Mouse (Mus musculus) G1E (cell line): Measurements from ENCODE around the gene Rnf152. TPM values are rescaled to one million over a fixed set of nuclear protein-coding genes. Genes with fewer than 3 reads are reported as not detected.

Experiments used
- ATAC-seq: 2 replicates; pipeline ENCODE4 v1.8.0; 2016; ENCODE audit warnings: mild to moderate bottlenecking; ENCODE audit not compliant: insufficient number of reproducible peaks, poor library complexity, low FRiP score, severe bottlenecking; ENCODE audit errors: extremely low read depth
- DNase-seq: peaks from one replicate; pipeline ENCODE4 v3.0.0; 2012; ENCODE audit warnings: low spot score
- H3K27me3 ChIP-seq: 2 replicates; pipeline ENCODE4 v1.6.1; 2012; ENCODE audit warnings: mild to moderate bottlenecking, low read length, inconsistent platforms; ENCODE audit not compliant: insufficient read depth
- H3K36me3 ChIP-seq: replicated peaks from 2 replicates; pipeline ENCODE3; 2012; ENCODE audit warnings: mild to moderate bottlenecking, inconsistent platforms
- H3K4me1 ChIP-seq: 2 replicates; pipeline ENCODE4 v1.6.1; 2012; ENCODE audit warnings: low read depth, low read length, inconsistent platforms, mixed read lengths; ENCODE audit not compliant: insufficient read depth
- H3K4me3 ChIP-seq: 2 replicates; pipeline ENCODE4 v1.5.1; 2012; ENCODE audit warnings: low read depth, mild to moderate bottlenecking, inconsistent platforms, low read length, moderate library complexity, mixed read lengths
- H3K9me3 ChIP-seq: replicated peaks from 2 replicates; pipeline ENCODE4 v1.6.1; 2012; ENCODE audit warnings: inconsistent platforms
- CTCF ChIP-seq: IDR thresholded peaks from 2 replicates; pipeline ENCODE4 v1.5.1; 2012; ENCODE audit warnings: low read depth, low read length, inconsistent platforms, mixed read lengths
- GATA1 ChIP-seq: IDR thresholded peaks from 2 replicates; pipeline ENCODE4 v1.6.1; 2012; ENCODE audit warnings: borderline replicate concordance, low read length, inconsistent platforms, mixed read lengths
- GATA2 ChIP-seq: IDR thresholded peaks from 2 replicates; pipeline ENCODE4 v1.6.1; 2012; ENCODE audit warnings: low read depth, low read length, inconsistent platforms, borderline replicate concordance
- POLR2AphosphoS5 ChIP-seq: IDR thresholded peaks from 2 replicates; pipeline ENCODE4 v1.6.1; 2012; ENCODE audit warnings: low read depth, low read length, inconsistent platforms; ENCODE audit not compliant: insufficient replicate concordance
- TAL1 ChIP-seq: conservative IDR thresholded peaks from 2 replicates; pipeline ENCODE4 v1.6.1; 2012; ENCODE audit warnings: low read depth, low read length, inconsistent platforms, mixed read lengths
- polyA plus RNA-seq: library from polyadenylated mRNA; stranded (reverse); fragments of >175 nt; gene quantifications from 2 replicates; pipeline ENCODE4 v1.2.3, GENCODE M21; 2012
- total RNA-seq, 2 experiments: library from RNA; stranded (forward) in 1 of 2; stranded (reverse) in 1 of 2; fragments of 200-1000 nt in 1 of 2; fragments of >200 nt in 1 of 2; fragmentation: Nextera tagmentation in 1 of 2; gene quantifications; 2 replicates each; pipeline ENCODE4 v1.2.3; 2014 to 2017

Rnf152 gene
- not detected in 2 replicates for total RNA-seq (2014; fragmentation: Nextera tagmentation)
- total RNA-seq (2017): 0.06 and 0.11 TPM in 2 replicates
- not detected in 2 replicates for polyA plus RNA-seq

DNA sequence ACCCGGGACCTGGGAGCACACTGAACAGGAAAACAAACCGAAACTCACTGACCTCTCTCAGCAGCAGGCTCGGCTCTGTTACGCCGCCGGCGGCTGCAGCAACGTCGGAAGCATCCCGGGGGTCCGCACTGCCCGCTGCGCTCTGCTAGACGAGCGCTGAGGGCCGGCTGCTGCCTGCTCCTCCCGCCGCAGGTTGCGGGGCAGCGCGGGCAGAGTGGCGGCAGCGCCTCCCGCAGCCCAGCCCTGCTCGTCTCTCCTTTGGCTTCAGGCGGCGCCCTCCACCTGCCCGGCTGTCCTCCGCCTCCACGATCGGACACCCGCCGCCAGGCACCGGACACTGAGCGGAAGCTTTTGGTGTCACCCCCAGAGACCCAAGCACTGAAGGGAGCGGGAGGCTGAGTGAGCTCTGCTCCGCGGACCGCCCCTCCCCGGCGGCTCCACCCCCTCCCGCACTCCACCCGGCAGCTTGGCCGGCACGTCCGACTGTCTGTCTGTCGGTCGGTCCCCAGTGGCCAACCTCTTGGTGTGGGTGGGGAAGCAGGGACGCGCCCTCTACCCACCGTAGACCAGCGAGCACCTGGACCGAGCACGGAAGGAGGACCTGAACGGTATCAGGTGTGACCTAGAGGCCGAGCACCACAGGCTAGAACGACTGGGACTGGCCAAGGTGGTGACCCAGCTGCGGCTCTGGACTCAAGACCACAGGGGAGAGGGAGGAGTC lies at the start of gene Rnf152:
Rnf152 (minus strand) TSS at position 420 of the 721 bp plus-strand sequence.
- no peak within 1 kb of the TSS; the same call in 1 of the 2 replicates for H3K4me3 ChIP-seq
- no peaks in the 10 kb centered on the region for H3K36me3 ChIP-seq
- ATAC-seq (no peak), DNase-seq (no peak)
- no peak for TF ChIP-seq POLR2AphosphoS5
- no peak for TF ChIP-seq GATA1
- TF ChIP-seq TAL1: no peak
- TF ChIP-seq CTCF: no peak
- TF ChIP-seq GATA2: no peak
- H3K9me3 ChIP-seq: peaks cover 40% of the 10 kb centered on the region
- H3K4me1 ChIP-seq: no peaks in the 10 kb centered on the region
- H3K27me3 ChIP-seq: no peaks in the 10 kb centered on the region

DNA sequence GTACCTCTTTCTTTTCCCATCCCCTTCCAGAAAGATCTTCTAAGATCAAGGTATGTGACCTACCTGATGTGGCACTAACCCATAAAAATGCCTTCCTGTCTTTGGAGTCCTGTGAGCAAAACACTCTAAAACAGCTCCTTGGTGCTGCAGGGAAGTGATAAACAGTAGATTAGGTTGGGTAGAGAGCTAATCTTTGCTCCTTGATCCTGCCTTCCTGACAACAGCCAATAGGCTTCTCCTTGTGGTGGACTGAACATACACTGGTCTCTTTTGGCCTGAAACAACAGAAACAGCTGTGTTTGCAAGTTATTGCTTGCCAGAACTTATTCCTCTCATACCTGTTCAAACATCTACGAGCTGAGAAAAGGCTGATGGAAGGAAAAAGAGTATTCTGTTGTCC lies 46.3 kb upstream of the Rnf152 start:
- DNase-seq: no peak
- ATAC-seq: no peak
- Histone ChIP-seq H3K4me3 (no peak overlapping the region), H3K9me3 (no peaks in the 10 kb centered on the region), H3K27me3 (no peaks in the 10 kb centered on the region), H3K4me1 (no peaks in the 10 kb centered on the region), H3K36me3 (no peaks in the 10 kb centered on the region)
- TF ChIP-seq GATA2: no peak
- no peak for TF ChIP-seq CTCF
- no peak for TF ChIP-seq GATA1
- TF ChIP-seq POLR2AphosphoS5: no peak
- no peak for TF ChIP-seq TAL1

GRCm38 (mm10) chr1:105384141-105384937 lies 27.8 kb upstream of the Rnf152 start:
- no peaks in the 10 kb centered on the region for H3K36me3 ChIP-seq
- peaks cover 3% of the 10 kb centered on the region for H3K9me3 ChIP-seq
- no peak overlapping the region for H3K4me3 ChIP-seq
- no peak for TF ChIP-seq GATA1
- TF ChIP-seq TAL1: no peak
- no peak for TF ChIP-seq GATA2
- no peak for TF ChIP-seq CTCF
- no peak for TF ChIP-seq POLR2AphosphoS5
- no peak for ATAC-seq
- no peaks in the 10 kb centered on the region for H3K27me3 ChIP-seq
- no peaks in the 10 kb centered on the region for H3K4me1 ChIP-seq
- no peak for DNase-seq

DNA sequence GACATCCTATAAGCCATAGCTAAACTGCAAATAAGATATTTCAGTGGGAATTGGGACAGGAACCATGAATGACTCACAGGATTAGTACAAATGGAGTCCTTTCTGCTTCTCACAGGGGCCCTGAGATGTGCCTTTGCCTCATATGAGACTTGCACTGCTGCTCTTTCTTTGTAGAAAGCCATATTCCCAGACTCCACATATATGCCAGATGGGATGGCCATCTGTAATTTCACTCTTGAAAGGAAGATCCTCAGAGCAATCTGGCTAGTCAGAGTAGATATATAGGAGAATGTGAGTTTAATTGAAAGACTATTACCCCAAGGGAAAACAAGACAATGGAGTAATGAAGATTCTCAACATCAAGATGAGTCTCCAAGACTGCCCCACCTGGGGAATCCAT lies 21.0 kb upstream of the Rnf152 start:
- no peaks in the 10 kb centered on the region for H3K36me3 ChIP-seq
- DNase-seq: no peak
- H3K4me3 ChIP-seq: no peak overlapping the region
- no peaks in the 10 kb centered on the region for H3K4me1 ChIP-seq
- no peak for ATAC-seq
- H3K27me3 ChIP-seq: no peaks in the 10 kb centered on the region
- H3K9me3 ChIP-seq: peaks cover 25% of the 10 kb centered on the region
- TF ChIP-seq POLR2AphosphoS5 (no peak), GATA1 (no peak), CTCF (no peak), GATA2 (no peak)

GRCm38 (mm10) chr1:105374618-105375017 lies 18.1 kb upstream of the Rnf152 start:
- H3K9me3 ChIP-seq: peaks cover 33% of the 10 kb centered on the region
- ATAC-seq (no peak), DNase-seq (no peak)
- H3K4me3 ChIP-seq: no peak overlapping the region
- H3K36me3 ChIP-seq: no peaks in the 10 kb centered on the region
- H3K27me3 ChIP-seq: no peaks in the 10 kb centered on the region
- TF ChIP-seq GATA2 (no peak), CTCF (no peak)
- H3K4me1 ChIP-seq: no peaks in the 10 kb centered on the region

GRCm38 (mm10) chr1:105362701-105363100 lies 6.2 kb upstream of the Rnf152 start:
- DNase-seq: no peak
- no peaks in the 10 kb centered on the region for H3K36me3 ChIP-seq
- H3K9me3 ChIP-seq: peaks cover 14% of the 10 kb centered on the region
- no peak overlapping the region for H3K4me3 ChIP-seq
- H3K27me3 ChIP-seq: no peaks in the 10 kb centered on the region
- ATAC-seq: no peak
- H3K4me1 ChIP-seq: no peaks in the 10 kb centered on the region
- peak; percentile 11; the same call in 1 of the 2 replicates for TF ChIP-seq CTCF
- TF ChIP-seq POLR2AphosphoS5: no peak
- no peak for TF ChIP-seq TAL1
